Mouse (Mus musculus): ENCODE results near the gene Gm20604.

GRCm38 (mm10) chr12:102799528-102799927 is 41.1 kb upstream of the Gm20604 start:
- TF ChIP-seq POLR2A (IDR thresholded peaks at IDR 0.05; ENCODE audit: borderline replicate concordance, low read depth, low read length) (no peak), CTCF (IDR thresholded peaks at IDR 0.05; ENCODE audit: low read depth, low read length) (no peak)

Data from bone marrow macrophage, adult 2 months (primary cell).